In genomic region chr7:82274011-82274709, GRCm38 (mm10) we compare ENCODE assay signal across 9 mouse cellular contexts.
A peak's percentile ranks its signal among the peaks of the same experiment; 100 is the strongest.
DNase-seq lines count a peak whose midpoint lies in the region; ATAC-seq and TF ChIP-seq lines count a peak whose summit lies in the region.
"Had no signal": no experiment of that assay in that cellular context is flagged by ENCODE, and none has a peak within 500 bp of the region (broad histone marks: within the 10 kb centered on the region; RNA-seq: fewer than 3 reads in every experiment).

No protein-coding gene starts in this region.

- H3K9ac ChIP-seq in forebrain, embryonic 12.5 days = no peak overlapping the region
- H3K9ac ChIP-seq: lung, embryonic 15.5 days had no signal

- H3K4me1 ChIP-seq in forebrain, embryonic 10.5 days = no peaks in the 10 kb centered on the region
- H3K4me1 ChIP-seq in forebrain, embryonic 12.5 days = no peaks in the 10 kb centered on the region
- H3K4me1 ChIP-seq in cerebellum, adult 2 months (ENCODE audit: control insufficient read depth, insufficient read depth, low read length) = no peaks in the 10 kb centered on the region
- H3K4me1 ChIP-seq: lung, embryonic 15.5 days had no signal

- H3K27me3 ChIP-seq in forebrain, embryonic 10.5 days (ENCODE audit: poor library complexity, severe bottlenecking) = no peaks in the 10 kb centered on the region
- no peaks in the 10 kb centered on the region for H3K27me3 ChIP-seq in forebrain, embryonic 12.5 days
- no peaks in the 10 kb centered on the region for H3K27me3 ChIP-seq in cerebellum, adult 2 months (ENCODE audit: control insufficient read depth, insufficient read depth, low read length)
- H3K27me3 ChIP-seq in splenic B cell, adult 2 months (ENCODE audit: control insufficient read depth, insufficient read depth, low read length, poor library complexity, severe bottlenecking) = no peaks in the 10 kb centered on the region
- H3K27me3 ChIP-seq: lung, embryonic 15.5 days had no signal

- TF ChIP-seq POLR2A in cerebellum, adult 2 months (IDR thresholded peaks at IDR 0.05; ENCODE audit: borderline replicate concordance, insufficient read depth, low read length) = no peak

- H3K4me2 ChIP-seq in forebrain, embryonic 12.5 days = no peak overlapping the region
- H3K4me2 ChIP-seq: lung, embryonic 15.5 days had no signal

- TF ChIP-seq CTCF in cerebellum, adult 2 months (IDR thresholded peaks at IDR 0.05; ENCODE audit: borderline replicate concordance, insufficient read depth, low read depth, low read length) = peak; percentile 67

- no peak for ATAC-seq in forebrain, embryonic 12.5 days (ENCODE audit: low FRiP score)

- no peaks in the 10 kb centered on the region for H3K36me3 ChIP-seq in forebrain, embryonic 10.5 days (replicated peaks)
- no peaks in the 10 kb centered on the region for H3K36me3 ChIP-seq in forebrain, embryonic 12.5 days (replicated peaks)
- no peaks in the 10 kb centered on the region for H3K36me3 ChIP-seq in splenic B cell, adult 2 months (ENCODE audit: control insufficient read depth, insufficient read depth, low read length, poor library complexity, severe bottlenecking)
- H3K36me3 ChIP-seq: lung, embryonic 15.5 days had no signal

- no peaks in the 10 kb centered on the region for H3K9me3 ChIP-seq in forebrain, embryonic 10.5 days
- H3K9me3 ChIP-seq in forebrain, embryonic 12.5 days = no peaks in the 10 kb centered on the region
- H3K9me3 ChIP-seq: lung, embryonic 15.5 days had no signal

- peak; percentile 59 for DNase-seq in forebrain, embryonic 10.5 days (ENCODE audit: extremely low spot score, low spot score)
- peak; percentile 17 to 26 for DNase-seq in B cell, adult 2 months
- DNase-seq in cerebellum, adult 2 months = peak; percentile 28 to 30
- DNase-seq in frontal cortex, postnatal 36 days (ENCODE audit: low spot score in 2 of 2) = peak; percentile 42 to 67
- DNase-seq in kidney, postnatal 14 days = peak; percentile 43
- DNase-seq in lung, postnatal 25 days (ENCODE audit: low spot score) = peak; percentile 47
- DNase-seq in splenic B cell, adult 2 months (ENCODE audit: low read depth, low spot score) = peak; percentile 32

- no peak overlapping the region for H3K4me3 ChIP-seq in forebrain, embryonic 10.5 days
- H3K4me3 ChIP-seq in forebrain, embryonic 12.5 days (replicated peaks) = no peak overlapping the region
- H3K4me3 ChIP-seq in cerebellum, adult 2 months (replicated peaks; ENCODE audit: insufficient read depth, low read depth, low read length) = no peak overlapping the region
- H3K4me3 ChIP-seq: lung, embryonic 15.5 days had no signal

- H3K27ac ChIP-seq in forebrain, embryonic 10.5 days = no peak overlapping the region
- no peak overlapping the region for H3K27ac ChIP-seq in forebrain, embryonic 12.5 days
- H3K27ac ChIP-seq in cerebellum, adult 2 months (ENCODE audit: insufficient read depth, low read length) = no peak overlapping the region
- H3K27ac ChIP-seq: lung, embryonic 15.5 days had no signal

- 58% methylated on average over 19 of the region's 19 CpGs for WGBS in forebrain, embryonic 10.5 days
- 59% methylated on average over 19 of the region's 19 CpGs for WGBS in forebrain, embryonic 12.5 days
- 53% methylated on average over 19 of the region's 19 CpGs for WGBS in cerebellum, adult 2 months
